Comparison of ENCODE assay signal across 8 mouse cellular contexts in the genomic region with DNA sequence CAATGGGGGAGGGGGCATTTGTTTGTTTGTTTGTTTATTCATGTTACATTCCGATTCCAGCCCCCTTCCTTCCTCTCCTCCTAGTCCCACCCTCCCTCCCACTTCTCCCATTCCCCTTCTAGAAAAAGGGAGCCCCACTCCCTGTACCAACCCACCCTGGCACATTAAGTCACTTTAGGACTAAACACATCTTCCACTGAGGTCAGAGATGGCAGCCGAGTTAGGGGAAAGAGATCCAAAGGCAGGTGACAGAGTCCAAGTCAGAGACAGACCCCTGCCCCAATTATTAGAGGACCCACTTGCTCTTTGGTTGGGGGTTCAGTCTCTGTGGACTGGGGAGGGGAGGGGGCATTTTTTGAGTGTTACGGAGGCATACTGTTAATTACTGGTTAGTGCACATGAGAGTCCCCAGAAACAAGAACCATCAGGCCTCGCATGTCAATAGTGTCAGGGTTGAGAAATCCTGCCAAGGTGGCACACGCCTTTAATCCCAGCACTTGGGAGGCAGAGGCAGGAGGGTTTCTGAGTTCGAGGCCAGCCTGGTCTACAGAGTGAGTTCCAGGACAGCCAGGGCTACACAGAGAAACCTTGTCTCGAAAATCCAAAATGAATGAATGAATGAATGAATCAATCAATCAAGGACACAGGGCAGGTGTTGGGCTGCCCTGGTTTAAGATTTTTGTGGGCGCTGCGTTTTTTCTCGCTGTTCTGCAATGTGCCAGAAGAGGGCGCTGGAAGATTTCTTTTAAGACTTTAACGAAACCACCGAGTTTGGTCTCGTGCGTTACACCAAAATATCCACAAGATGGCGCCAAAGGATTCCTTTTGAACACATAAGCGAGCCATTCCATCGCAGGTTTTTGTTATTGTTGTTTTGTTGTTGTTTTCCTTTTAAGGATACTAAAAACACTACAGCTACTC.
DNase-seq lines count a peak whose midpoint lies in the region; ATAC-seq and TF ChIP-seq lines count a peak whose summit lies in the region.

No protein-coding gene starts in this region.

- no peak overlapping the region for H3K27ac ChIP-seq in forebrain, embryonic 12.5 days
- H3K27ac ChIP-seq in heart, postnatal 0 days (ENCODE audit: low read depth), result no peak overlapping the region
- H3K27ac ChIP-seq in liver, embryonic 16.5 days (ENCODE audit: low read length), result no peak overlapping the region
- H3K27ac ChIP-seq in neural tube, embryonic 13.5 days (replicated peaks), result no peak overlapping the region
- no peak overlapping the region for H3K27ac ChIP-seq in testis, adult 2 months (ENCODE audit: control insufficient read depth, insufficient read depth, low read depth, low read length)

- peak; percentile 65 for ATAC-seq in forebrain, embryonic 12.5 days (ENCODE audit: low FRiP score)
- ATAC-seq in heart, postnatal 0 days (ENCODE audit: insufficient read depth, low read depth), result peak; percentile 22; the same call in 1 of the 2 replicates
- ATAC-seq in liver, embryonic 16.5 days (ENCODE audit: low read depth), result no peak
- ATAC-seq in neural tube, embryonic 13.5 days (ENCODE audit: low read depth), result peak; percentile 74

- H3K9me3 ChIP-seq in forebrain, embryonic 12.5 days, result no peaks in the 10 kb centered on the region
- H3K9me3 ChIP-seq in heart, postnatal 0 days (replicated peaks; ENCODE audit: control insufficient read depth, low read length), result no peaks in the 10 kb centered on the region
- H3K9me3 ChIP-seq in liver, embryonic 16.5 days (replicated peaks; ENCODE audit: control insufficient read depth, low read length), result no peaks in the 10 kb centered on the region
- no peaks in the 10 kb centered on the region for H3K9me3 ChIP-seq in neural tube, embryonic 13.5 days

- DNase-seq in CD8-positive naive resting alpha-beta T cell, adult 2 months (ENCODE audit: low read depth in 2 of 2, low spot score in 2 of 2), result peak; percentile 77 to 86
- peak; percentile 95 for DNase-seq in c-Kit-positive CD71-negative TER-119-negative erythroid progenitor cells, embryonic 14.5 days (ENCODE audit: low read depth)
- peak; percentile 78 for DNase-seq in heart, postnatal 0 days (ENCODE audit: low spot score)
- peak; percentile 92 to 94 for DNase-seq in kidney, postnatal 36 days

- TF ChIP-seq POLR2A in testis, adult 2 months (IDR thresholded peaks at IDR 0.05; ENCODE audit: control insufficient read depth, low read depth, low read length), result no peak

- no peaks in the 10 kb centered on the region for H3K36me3 ChIP-seq in forebrain, embryonic 12.5 days (replicated peaks)
- no peaks in the 10 kb centered on the region for H3K36me3 ChIP-seq in heart, postnatal 0 days (replicated peaks; ENCODE audit: control insufficient read depth, insufficient read depth, low read length)
- H3K36me3 ChIP-seq in liver, embryonic 16.5 days (ENCODE audit: control insufficient read depth, insufficient read depth), result no peaks in the 10 kb centered on the region
- H3K36me3 ChIP-seq in neural tube, embryonic 13.5 days, result no peaks in the 10 kb centered on the region
- no peaks in the 10 kb centered on the region for H3K36me3 ChIP-seq in testis, adult 2 months (ENCODE audit: control insufficient read depth, insufficient read depth, low read length)

- peak; percentile 4; the same call in 1 of the 2 replicates for TF ChIP-seq EP300 in heart, postnatal 0 days (IDR thresholded peaks at IDR 0.05; ENCODE audit: low read depth)

- no peak overlapping the region for H3K4me2 ChIP-seq in forebrain, embryonic 12.5 days
- no peak overlapping the region for H3K4me2 ChIP-seq in heart, postnatal 0 days (ENCODE audit: low read depth, low read length)
- 0 out of 2 replicates have a peak overlapping the region, but pooled peaks have one; percentile 6 for H3K4me2 ChIP-seq in liver, embryonic 16.5 days (ENCODE audit: low read depth, low read length)
- peak overlapping the region; percentile 34 for H3K4me2 ChIP-seq in neural tube, embryonic 13.5 days

- TF ChIP-seq CTCF in heart, postnatal 0 days (IDR thresholded peaks at IDR 0.05; ENCODE audit: low read depth), result peak; percentile 95
- TF ChIP-seq CTCF in testis, adult 2 months (IDR thresholded peaks at IDR 0.05; ENCODE audit: control insufficient read depth, insufficient read depth, insufficient replicate concordance, low read depth, low read length), result peak; percentile 59

- H3K27me3 ChIP-seq in forebrain, embryonic 12.5 days, result peaks cover 50% of the 10 kb centered on the region
- no peaks in the 10 kb centered on the region for H3K27me3 ChIP-seq in heart, postnatal 0 days (ENCODE audit: control insufficient read depth, insufficient read depth, low read length)
- no peaks in the 10 kb centered on the region for H3K27me3 ChIP-seq in liver, embryonic 16.5 days (ENCODE audit: control insufficient read depth, insufficient read depth, low read depth, low read length)
- 0 out of 2 replicates have a peak, but pooled peaks cover 3% of the 10 kb centered on the region for H3K27me3 ChIP-seq in neural tube, embryonic 13.5 days
- H3K27me3 ChIP-seq in testis, adult 2 months (ENCODE audit: control insufficient read depth, insufficient read depth, low read length), result no peaks in the 10 kb centered on the region

- WGBS in forebrain, embryonic 12.5 days, result 23% methylated on average over 18 of the region's 18 CpGs
- WGBS in heart, postnatal 0 days, result 21% methylated on average over 18 of the region's 18 CpGs
- 15% methylated on average over 18 of the region's 18 CpGs for WGBS in liver, embryonic 16.5 days (ENCODE audit: insufficient replicate concordance)
- 23% methylated on average over 18 of the region's 18 CpGs for WGBS in neural tube, embryonic 13.5 days

- no peak overlapping the region for H3K4me3 ChIP-seq in forebrain, embryonic 12.5 days (replicated peaks)
- H3K4me3 ChIP-seq in heart, postnatal 0 days (ENCODE audit: low read depth, low read length), result no peak overlapping the region
- H3K4me3 ChIP-seq in liver, embryonic 16.5 days (ENCODE audit: low read depth, low read length), result no peak overlapping the region
- H3K4me3 ChIP-seq in neural tube, embryonic 13.5 days, result no peak overlapping the region
- no peak overlapping the region for H3K4me3 ChIP-seq in testis, adult 2 months (ENCODE audit: control insufficient read depth, low read depth, low read length)

- H3K9ac ChIP-seq in forebrain, embryonic 12.5 days, result no peak overlapping the region
- no peak overlapping the region for H3K9ac ChIP-seq in heart, postnatal 0 days (replicated peaks; ENCODE audit: low read depth, low read length)
- H3K9ac ChIP-seq in liver, embryonic 16.5 days (ENCODE audit: low read depth, low read length), result no peak overlapping the region
- no peak overlapping the region for H3K9ac ChIP-seq in neural tube, embryonic 13.5 days

- H3K4me1 ChIP-seq in forebrain, embryonic 12.5 days, result peaks cover 9% of the 10 kb centered on the region; the same call in 1 of the 2 replicates
- peaks cover 6% of the 10 kb centered on the region; the same call in 1 of the 2 replicates for H3K4me1 ChIP-seq in heart, postnatal 0 days (ENCODE audit: control insufficient read depth, insufficient read depth)
- no peaks in the 10 kb centered on the region; the same call in 1 of the 2 replicates for H3K4me1 ChIP-seq in liver, embryonic 16.5 days (ENCODE audit: control insufficient read depth, low read depth, low read length)
- H3K4me1 ChIP-seq in neural tube, embryonic 13.5 days (replicated peaks), result peaks cover 19% of the 10 kb centered on the region
- peaks cover 4% of the 10 kb centered on the region; the same call in 1 of the 2 replicates for H3K4me1 ChIP-seq in testis, adult 2 months (ENCODE audit: control insufficient read depth, insufficient read depth, low read length)

Comparison
In these comparisons a context has a peak if more than half of its experiments do, and no peak if none do; other contexts are left out.
1. H3K4me2 ChIP-seq: peak in liver, embryonic 16.5 days (single experiment) and neural tube, embryonic 13.5 days (single experiment); none in forebrain, embryonic 12.5 days (single experiment) and heart, postnatal 0 days (single experiment).
2. Peak in every context shown above with its lines, with median percentiles within 50 percentile points of each other: DNase-seq.